Mouse (Mus musculus) kidney, postnatal 4 days (tissue): ENCODE data around the gene Camsap2.

Source experiments
- DNase-seq, 2 experiments: peaks; one replicate each; pipeline ENCODE4 v3.0.0; 2021; ENCODE audit warnings: mixed read lengths in 2 of 2

The Camsap2 gene

GRCm38 (mm10) chr1:136255174-136255573 lies 90.7 kb downstream of the Camsap2 start:
- DNase-seq: no peak

GRCm38 (mm10) chr1:136254503-136255065 lies 91.3 kb downstream of the Camsap2 start:
- no peak for DNase-seq

GRCm38 (mm10) chr1:136253472-136253871 lies 92.4 kb downstream of the Camsap2 start:
- DNase-seq: no peak

- DNase-seq: peak in 1 of 2 experiments; percentile 14
Measured at GRCm38 (mm10) chr1:136249662-136250061, 96.2 kb downstream of the Camsap2 start.

- DNase-seq: no peak
Measured at GRCm38 (mm10) chr1:136247393-136247792, 98.5 kb downstream of the Camsap2 start.

- no peak for DNase-seq
Measured at GRCm38 (mm10) chr1:136244469-136244868, 101.4 kb downstream of the Camsap2 start.

GRCm38 (mm10) chr1:136241801-136242200 lies 104.1 kb downstream of the Camsap2 start:
- DNase-seq: no peak

- DNase-seq: no peak
Measured at GRCm38 (mm10) chr1:136238495-136238894, 107.4 kb downstream of the Camsap2 start.

GRCm38 (mm10) chr1:136234595-136235092 lies 111.3 kb downstream of the Camsap2 start:
- no peak for DNase-seq

- peak; percentile 79 to 86 for DNase-seq
Measured at GRCm38 (mm10) chr1:136233892-136234594, 111.9 kb downstream of the Camsap2 start, which contains the start of gene Inava. Gene Inava (minus strand): TSS chr1:136234264.

GRCm38 (mm10) chr1:136232986-136233790 lies 112.7 kb downstream of the Camsap2 start:
- peak; percentile 43 to 56 for DNase-seq

GRCm38 (mm10) chr1:136232285-136232926 lies 113.5 kb downstream of the Camsap2 start:
- peak in 1 of 2 experiments; percentile 43 for DNase-seq

GRCm38 (mm10) chr1:136231596-136231995 lies 114.3 kb downstream of the Camsap2 start:
- DNase-seq: no peak

- DNase-seq: peak; percentile 57 to 78
Measured at GRCm38 (mm10) chr1:136230201-136230600, 115.7 kb downstream of the Camsap2 start.

GRCm38 (mm10) chr1:136229040-136229373 lies 116.9 kb downstream of the Camsap2 start:
- DNase-seq: peak; percentile 66 to 79

- peak; percentile 65 to 84 for DNase-seq
Measured at GRCm38 (mm10) chr1:136228328-136229039, 117.4 kb downstream of the Camsap2 start.

- DNase-seq: peak; percentile 69 to 80
Measured at GRCm38 (mm10) chr1:136227870-136228269, 118.0 kb downstream of the Camsap2 start.

- DNase-seq: no peak
Measured at GRCm38 (mm10) chr1:136226626-136227025, 119.3 kb downstream of the Camsap2 start.

GRCm38 (mm10) chr1:136225846-136226245 lies 120.1 kb downstream of the Camsap2 start:
- no peak for DNase-seq

- no peak for DNase-seq
Measured at GRCm38 (mm10) chr1:136223758-136224342, 122.1 kb downstream of the Camsap2 start.

GRCm38 (mm10) chr1:136222386-136222785 lies 123.5 kb downstream of the Camsap2 start:
- no peak for DNase-seq
